Mouse (Mus musculus) right cerebral cortex, postnatal 25 days (tissue): ENCODE measurements at regions not wholly inside any gene's neighbourhood (a gene's known extent, or its start where the extent isn't known, plus 50 kb on each side); places are given as distances from the start of the nearest gene placed in this dataset.

Experiments
- DNase-seq: peaks from one replicate; pipeline ENCODE4 v3.0.0; 2022

GRCm38 (mm10) chr3:117520461-117520860, 54.2 kb upstream of the Plppr5 start:
- DNase-seq, result no peak

GRCm38 (mm10) chr3:117508090-117508489, 66.5 kb upstream of the Plppr5 start:
- DNase-seq, result no peak

GRCm38 (mm10) chr3:117506151-117506723, 68.4 kb upstream of the Plppr5 start:
- no peak for DNase-seq

- no peak for DNase-seq
Observed at GRCm38 (mm10) chr3:117501107-117501506, 73.5 kb upstream of the Plppr5 start.

GRCm38 (mm10) chr3:117498138-117498897, 76.3 kb upstream of the Plppr5 start:
- DNase-seq, result no peak

GRCm38 (mm10) chr3:117494118-117494517, 80.5 kb upstream of the Plppr5 start:
- DNase-seq, result no peak

- DNase-seq, result no peak
Observed at GRCm38 (mm10) chr3:117487281-117488027, 87.2 kb upstream of the Plppr5 start.

GRCm38 (mm10) chr3:117486351-117486750, 88.3 kb upstream of the Plppr5 start:
- DNase-seq, result no peak

- DNase-seq, result no peak
Observed at GRCm38 (mm10) chr3:117480131-117480530, 94.5 kb upstream of the Plppr5 start.

GRCm38 (mm10) chr3:117459507-117459906, 98.8 kb upstream of the Plppr4 start:
- DNase-seq, result no peak

- DNase-seq, result no peak
Observed at GRCm38 (mm10) chr3:117450559-117450958, 89.9 kb upstream of the Plppr4 start.

GRCm38 (mm10) chr3:117441887-117442286, 81.2 kb upstream of the Plppr4 start:
- DNase-seq, result no peak

GRCm38 (mm10) chr3:117440294-117440693, 79.6 kb upstream of the Plppr4 start:
- DNase-seq, result no peak

GRCm38 (mm10) chr3:117438473-117439114, 77.9 kb upstream of the Plppr4 start:
- DNase-seq, result peak; percentile 64

- DNase-seq, result no peak
Observed at GRCm38 (mm10) chr3:117424526-117424925, 63.9 kb upstream of the Plppr4 start.

- DNase-seq, result no peak
Observed at GRCm38 (mm10) chr3:117412896-117413747, 52.4 kb upstream of the Plppr4 start.
